Mouse (Mus musculus) thymus, adult 2 months (tissue): Measurements from ENCODE around the gene Igsf3.
A peak's percentile ranks its signal among the peaks of the same experiment; 100 is the strongest.

ENCODE experiments used
- CTCF ChIP-seq: fragments of 200-500 bp; IDR thresholded peaks from 2 replicates; pipeline ENCODE4 v1.5.1; 2012; ENCODE audit warnings: mild to moderate bottlenecking, control low read depth, low read length, moderate library complexity, borderline replicate concordance; ENCODE audit not compliant: control insufficient read depth, poor library complexity, insufficient read depth; ENCODE audit errors: extremely low read depth
- POLR2A ChIP-seq: fragments of 200-500 bp; IDR thresholded peaks from 2 replicates; pipeline ENCODE4 v1.6.1; 2012; ENCODE audit warnings: mild to moderate bottlenecking, low read length, control low read depth, moderate library complexity; ENCODE audit not compliant: control insufficient read depth, poor library complexity, insufficient read depth; ENCODE audit errors: extremely low read depth

- TF ChIP-seq CTCF, result peak; percentile 18; the same call in 1 of the 2 replicates
- TF ChIP-seq POLR2A, result no peak
Observed at GRCm38 (mm10) chr3:101407568-101407967, 30.7 kb downstream of the Igsf3 start.
